Mouse (Mus musculus): ENCODE data around the gene 2610318N02Rik. TPM values are rescaled to one million over a fixed set of nuclear protein-coding genes. Genes with fewer than 3 reads are reported as not detected.

Gene 2610318N02Rik
- total and polyA plus RNA-seq, 2 experiments from 2014 or later, result 4.5 to 5.3 TPM

DNA sequence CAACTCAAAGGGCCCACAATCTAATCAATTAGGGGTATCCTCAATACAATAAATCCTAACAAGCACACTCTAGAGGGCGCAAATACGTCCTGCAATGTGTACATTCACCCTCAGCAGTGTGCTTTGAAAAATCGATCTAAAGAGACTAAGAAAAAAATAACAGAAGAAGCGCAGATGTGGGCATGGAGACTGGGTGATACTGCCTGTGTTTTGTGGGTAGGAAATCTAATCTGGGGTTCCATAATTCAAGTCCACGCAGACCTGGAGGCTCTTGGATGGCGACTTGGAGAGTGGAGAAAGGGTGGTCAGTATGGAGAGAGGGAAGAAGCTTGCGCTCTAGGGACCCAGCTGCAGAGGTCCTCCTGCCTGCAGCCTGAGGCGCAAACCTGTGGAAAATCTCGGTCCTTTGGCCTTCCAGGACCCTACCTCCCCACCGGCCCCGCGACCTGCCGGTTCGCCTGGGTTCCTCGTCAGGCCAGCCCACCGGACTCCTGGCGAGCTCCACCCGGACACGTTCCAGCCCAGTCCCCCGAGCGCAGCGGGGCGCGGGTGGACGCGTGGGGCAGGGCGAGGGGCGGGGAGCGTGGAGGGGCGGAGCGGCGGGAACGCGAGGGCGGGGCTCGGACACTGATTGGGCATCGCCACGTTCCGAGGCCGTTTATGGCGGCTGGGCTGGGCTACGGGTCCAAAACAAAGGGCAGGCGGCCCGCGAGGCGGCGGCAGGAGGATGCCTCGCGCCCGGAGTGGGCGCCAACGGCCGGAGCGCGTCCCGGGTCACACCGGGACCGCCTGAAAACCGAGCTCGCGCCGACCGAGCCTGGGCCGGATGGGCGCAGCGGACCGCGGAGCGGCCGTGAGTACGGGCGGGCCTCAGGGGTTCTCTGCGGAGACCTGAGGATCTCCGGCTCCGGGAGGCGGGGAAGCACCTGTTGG is 55.2 kb downstream of the 2610318N02Rik start, which contains the start of gene Ypel1:
TSS of gene Ypel1 (plus strand) at position 186 of the 933 bp plus-strand sequence.
- H3K4me2 ChIP-seq (ENCODE audit: low read depth, low read length, poor library complexity, severe bottlenecking), result peak within 1 kb of the TSS; percentile 77
- no peaks in the 10 kb centered on the region for H3K9me3 ChIP-seq (ENCODE audit: low read length)
- under 1% methylated on average over 64 of the region's 76 CpGs for WGBS
- no peaks in the 10 kb centered on the region for H3K4me1 ChIP-seq (ENCODE audit: insufficient read depth, low read length)
- H3K27me3 ChIP-seq (ENCODE audit: insufficient read depth, low read length), result no peaks in the 10 kb centered on the region
- ATAC-seq (ENCODE audit: low FRiP score), result peak; percentile 92
- H3K27ac ChIP-seq (ENCODE audit: low read depth, low read length), result peak within 1 kb of the TSS; percentile 88
- peak within 1 kb of the TSS; percentile 85 for H3K9ac ChIP-seq (replicated peaks; ENCODE audit: low read length, poor library complexity, severe bottlenecking)
- DNase-seq (ENCODE audit: low spot score), result peak; percentile 88
- TF ChIP-seq CTCF (IDR thresholded peaks at IDR 0.05), result peak; percentile 73
- H3K36me3 ChIP-seq (ENCODE audit: insufficient read depth, low read length), result peaks cover 2% of the 10 kb centered on the region; the same call in 1 of the 2 replicates
- H3K4me3 ChIP-seq (ENCODE audit: low read depth, low read length), result peak within 1 kb of the TSS; percentile 89

DNA sequence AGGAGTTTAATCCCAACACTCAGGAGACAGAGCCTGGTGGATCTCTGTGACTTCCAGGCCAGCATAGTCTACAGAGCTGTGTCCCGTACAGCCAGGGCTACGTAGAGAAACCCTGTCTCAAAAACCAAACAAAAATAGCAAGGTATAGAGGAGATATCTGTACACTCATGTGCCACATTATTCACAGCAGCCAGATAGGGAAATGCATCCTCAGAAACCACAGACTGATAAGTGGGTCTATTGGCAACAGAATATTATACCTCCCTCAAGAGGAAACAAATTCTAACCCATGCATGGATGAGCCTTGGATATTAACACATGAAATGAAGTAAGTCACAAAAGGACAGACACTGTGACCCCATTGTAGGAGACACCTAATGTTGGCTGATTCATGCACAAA is 57.4 kb downstream of the 2610318N02Rik start:
- no peak for TF ChIP-seq CTCF (IDR thresholded peaks at IDR 0.05)
- Histone ChIP-seq H3K4me1 (ENCODE audit: insufficient read depth, low read length) (no peaks in the 10 kb centered on the region), H3K4me3 (ENCODE audit: low read depth, low read length) (no peak overlapping the region), H3K36me3 (ENCODE audit: insufficient read depth, low read length) (no peaks in the 10 kb centered on the region), H3K27me3 (ENCODE audit: insufficient read depth, low read length) (no peaks in the 10 kb centered on the region), H3K4me2 (ENCODE audit: low read depth, low read length, poor library complexity, severe bottlenecking) (no peak overlapping the region), H3K27ac (ENCODE audit: low read depth, low read length) (no peak overlapping the region), H3K9ac (replicated peaks; ENCODE audit: low read length, poor library complexity, severe bottlenecking) (no peak overlapping the region), H3K9me3 (ENCODE audit: low read length) (no peaks in the 10 kb centered on the region)
- DNase-seq (ENCODE audit: low spot score), result no peak
- no peak for ATAC-seq (ENCODE audit: low FRiP score)
- WGBS, result 93% methylated on average over 2 of the region's 2 CpGs

MicroRNAs encoded within 50 kb of the gene (microRNA counts, 519-probe panel; counts per million panel counts)
- microRNA mmu-miR-130b, result 4,354 counts per million, percentile 86 among the panel's probes with 10 or more counts
- 1,627 counts per million, percentile 61 among the panel's probes with 10 or more counts for microRNA mmu-miR-301b

Small RNA genes lying within 50 kb of the gene (microRNA-seq; reads per million reads assigned to microRNA genes)
- gene Mir130b (ENCODE audit: borderline number of aligned reads) (2,823 reads per million, percentile 83 among the genes with 10 or more reads in this experiment), gene Mir301b (ENCODE audit: borderline number of aligned reads) (132 reads per million, percentile 49 among the genes with 10 or more reads in this experiment)

Other genes starting within 250 kb of the 2610318N02Rik start
- 30.0 and 33.0 TPM in 2 replicates for gene Ppm1f, start 228.7 kb downstream of the 2610318N02Rik start, total RNA-seq (2014; rRNA removed)
- gene Ppm1f, start 228.7 kb downstream of the 2610318N02Rik start, polyA plus RNA-seq (2015; fragmentation: Nextera tagmentation; extraction: Ambion mirVana), result 12.4 and 13.7 TPM in 2 replicates
- gene Mapk1, start 141.8 kb downstream of the 2610318N02Rik start, total RNA-seq (2014; rRNA removed), result 210 and 229 TPM in 2 replicates
- gene Mapk1, start 141.8 kb downstream of the 2610318N02Rik start, polyA plus RNA-seq (2015; fragmentation: Nextera tagmentation; extraction: Ambion mirVana), result 165 and 179 TPM in 2 replicates
- gene Ypel1, start 55.5 kb downstream of the 2610318N02Rik start, total RNA-seq (2014; rRNA removed), result 63.5 and 71.0 TPM in 2 replicates
- gene Ypel1, start 55.5 kb downstream of the 2610318N02Rik start, polyA plus RNA-seq (2015; fragmentation: Nextera tagmentation; extraction: Ambion mirVana), result 91.9 and 100 TPM in 2 replicates
- 87.0 and 88.2 TPM in 2 replicates for gene Ppil2, start 13.9 kb downstream of the 2610318N02Rik start, total RNA-seq (2014; rRNA removed)
- 100 and 108 TPM in 2 replicates for gene Ppil2, start 13.9 kb downstream of the 2610318N02Rik start, polyA plus RNA-seq (2015; fragmentation: Nextera tagmentation; extraction: Ambion mirVana)
- 8.3 and 18.6 TPM in 2 replicates for gene Sdf2l1, start 7.2 kb upstream of the 2610318N02Rik start, total RNA-seq (2014; rRNA removed)
- 11.5 and 11.8 TPM in 2 replicates for gene Sdf2l1, start 7.2 kb upstream of the 2610318N02Rik start, polyA plus RNA-seq (2015; fragmentation: Nextera tagmentation; extraction: Ambion mirVana)
- 60.2 and 60.3 TPM in 2 replicates for gene Ydjc, start 19.5 kb upstream of the 2610318N02Rik start, total RNA-seq (2014; rRNA removed)
- gene Ydjc, start 19.5 kb upstream of the 2610318N02Rik start, polyA plus RNA-seq (2015; fragmentation: Nextera tagmentation; extraction: Ambion mirVana), result 48.9 and 51.8 TPM in 2 replicates
- 9.0 and 9.6 TPM in 2 replicates for gene Ccdc116, start 22.1 kb upstream of the 2610318N02Rik start, total RNA-seq (2014; rRNA removed)
- 4.3 and 4.4 TPM in 2 replicates for gene Ccdc116, start 22.1 kb upstream of the 2610318N02Rik start, polyA plus RNA-seq (2015; fragmentation: Nextera tagmentation; extraction: Ambion mirVana)
- 108 and 111 TPM in 2 replicates for gene Ube2l3, start 77.5 kb upstream of the 2610318N02Rik start, total RNA-seq (2014; rRNA removed)
- gene Ube2l3, start 77.5 kb upstream of the 2610318N02Rik start, polyA plus RNA-seq (2015; fragmentation: Nextera tagmentation; extraction: Ambion mirVana), result 300 and 310 TPM in 2 replicates
- 4.9 and 6.0 TPM in 2 replicates for gene Rimbp3, start 83.4 kb upstream of the 2610318N02Rik start, total RNA-seq (2014; rRNA removed)
- gene Rimbp3, start 83.4 kb upstream of the 2610318N02Rik start, polyA plus RNA-seq (2015; fragmentation: Nextera tagmentation; extraction: Ambion mirVana), result 1.4 and 1.7 TPM in 2 replicates
- gene Hic2, start 108.4 kb upstream of the 2610318N02Rik start, total RNA-seq (2014; rRNA removed), result 13.8 and 14.6 TPM in 2 replicates
- gene Hic2, start 108.4 kb upstream of the 2610318N02Rik start, polyA plus RNA-seq (2015; fragmentation: Nextera tagmentation; extraction: Ambion mirVana), result 4.0 and 5.4 TPM in 2 replicates
- gene Tmem191c, start 150.9 kb upstream of the 2610318N02Rik start, total RNA-seq (2014; rRNA removed), result 79.4 and 80.4 TPM in 2 replicates
- gene Tmem191c, start 150.9 kb upstream of the 2610318N02Rik start, polyA plus RNA-seq (2015; fragmentation: Nextera tagmentation; extraction: Ambion mirVana), result 126 and 133 TPM in 2 replicates
- 7.3 and 9.4 TPM in 2 replicates for gene Serpind1, start 206.2 kb upstream of the 2610318N02Rik start, total RNA-seq (2014; rRNA removed)
- 9.4 and 10.0 TPM in 2 replicates for gene Serpind1, start 206.2 kb upstream of the 2610318N02Rik start, polyA plus RNA-seq (2015; fragmentation: Nextera tagmentation; extraction: Ambion mirVana)